ENCODE assay signal across 8 mouse cellular contexts in genomic region chr8:70506328-70507026, GRCm38 (mm10). TPM values are rescaled to one million over a fixed set of nuclear protein-coding genes. Genes with fewer than 3 reads are reported as not detected.
DNase-seq lines count a peak whose midpoint lies in the region; ATAC-seq and TF ChIP-seq lines count a peak whose summit lies in the region.

Gene Rex1bd (minus strand): TSS chr8:70506752.

- peaks cover 2% of the 10 kb centered on the region for H3K4me1 ChIP-seq in bone marrow macrophage, adult 2 months (ENCODE audit: control insufficient read depth, insufficient read depth, low read length)
- H3K4me1 ChIP-seq in embryonic fibroblast, embryonic 13.5 days (ENCODE audit: control insufficient read depth, insufficient read depth, low read length) = peaks cover 8% of the 10 kb centered on the region; the same call in 1 of the 2 replicates
- H3K4me1 ChIP-seq in heart, embryonic 10.5 days = peaks cover 54% of the 10 kb centered on the region
- H3K4me1 ChIP-seq in kidney, embryonic 16.5 days (ENCODE audit: insufficient read depth, low read length) = peaks cover 52% of the 10 kb centered on the region
- H3K4me1 ChIP-seq in liver, adult 2 months (ENCODE audit: control insufficient read depth, insufficient read depth, low read length) = peaks cover 21% of the 10 kb centered on the region

- TF ChIP-seq POLR2A in bone marrow macrophage, adult 2 months (IDR thresholded peaks at IDR 0.05; ENCODE audit: borderline replicate concordance, low read depth, low read length) = no peak
- peak; percentile 68 for TF ChIP-seq POLR2A in embryonic fibroblast, embryonic 13.5 days (IDR thresholded peaks at IDR 0.05; ENCODE audit: low read depth, low read length)
- TF ChIP-seq POLR2A in liver, adult 2 months (IDR thresholded peaks at IDR 0.05; ENCODE audit: extremely low read depth, insufficient read depth, low read length) = no peak; the same call in 1 of the 2 replicates
- TF ChIP-seq POLR2A in myocyte (IDR thresholded peaks at IDR 0.05; ENCODE audit: insufficient read length, low read depth) = peak; percentile 78

- TF ChIP-seq CTCF in bone marrow macrophage, adult 2 months (IDR thresholded peaks at IDR 0.05; ENCODE audit: low read depth, low read length) = peak; percentile 57
- peak; percentile 70 for TF ChIP-seq CTCF in embryonic fibroblast, embryonic 13.5 days (IDR thresholded peaks at IDR 0.05; ENCODE audit: borderline replicate concordance, insufficient read depth, low read length)
- peak; percentile 83 for TF ChIP-seq CTCF in liver, adult 2 months (IDR thresholded peaks at IDR 0.05; ENCODE audit: low read depth, low read length)

- peak within 1 kb of the TSS; percentile 94 for H3K9ac ChIP-seq in kidney, embryonic 16.5 days (replicated peaks; ENCODE audit: low read length)
- peak within 1 kb of the TSS; percentile 87 for H3K9ac ChIP-seq in liver, adult 2 months (ENCODE audit: low read depth, low read length)

- 3% methylated on average over 40 of the region's 40 CpGs for WGBS in heart, embryonic 10.5 days
- WGBS in kidney, embryonic 16.5 days = 3% methylated on average over 39 of the region's 40 CpGs
- 4% methylated on average over 40 of the region's 40 CpGs for WGBS in liver, adult 2 months

- peak within 1 kb of the TSS; percentile 80 for H3K4me3 ChIP-seq in bone marrow macrophage, adult 2 months (ENCODE audit: insufficient read depth, low read length)
- peak within 1 kb of the TSS; percentile 56 for H3K4me3 ChIP-seq in embryonic fibroblast, embryonic 13.5 days (ENCODE audit: insufficient read depth, low read length)
- H3K4me3 ChIP-seq in heart, embryonic 10.5 days = peak within 1 kb of the TSS; percentile 91
- peak within 1 kb of the TSS; percentile 77 for H3K4me3 ChIP-seq in kidney, embryonic 16.5 days (ENCODE audit: low read length)
- peak within 1 kb of the TSS; percentile 79 for H3K4me3 ChIP-seq in liver, adult 2 months (ENCODE audit: insufficient read depth, low read depth, low read length)
- H3K4me3 ChIP-seq in myocyte = peak within 1 kb of the TSS; percentile 60

- H3K79me2 ChIP-seq in liver, adult 2 months (ENCODE audit: control insufficient read depth, insufficient read depth, low read length) = peaks cover 14% of the 10 kb centered on the region; the same call in 1 of the 2 replicates
- peaks cover 30% of the 10 kb centered on the region for H3K79me2 ChIP-seq in myocyte (ENCODE audit: control insufficient read depth, insufficient read depth)

- peaks cover 35% of the 10 kb centered on the region for H3K36me3 ChIP-seq in heart, embryonic 10.5 days
- H3K36me3 ChIP-seq in kidney, embryonic 16.5 days (ENCODE audit: insufficient read depth, low read length) = peaks cover 15% of the 10 kb centered on the region
- peaks cover 10% of the 10 kb centered on the region; the same call in 1 of the 2 replicates for H3K36me3 ChIP-seq in liver, adult 2 months (ENCODE audit: control insufficient read depth, insufficient read depth, low read length)
- peaks cover 10% of the 10 kb centered on the region for H3K36me3 ChIP-seq in myocyte (ENCODE audit: control insufficient read depth, insufficient read depth)
- peaks cover 3% of the 10 kb centered on the region for H3K36me3 ChIP-seq in splenic B cell, adult 2 months (ENCODE audit: control insufficient read depth, insufficient read depth, low read length, poor library complexity, severe bottlenecking)

- H3K27ac ChIP-seq in bone marrow macrophage, adult 2 months (ENCODE audit: insufficient read depth, low read depth, low read length) = peak within 1 kb of the TSS; percentile 36
- H3K27ac ChIP-seq in embryonic fibroblast, embryonic 13.5 days (ENCODE audit: insufficient read depth, low read length) = peak within 1 kb of the TSS; percentile 45
- peak within 1 kb of the TSS; percentile 98 for H3K27ac ChIP-seq in heart, embryonic 10.5 days
- H3K27ac ChIP-seq in kidney, embryonic 16.5 days (ENCODE audit: low read length) = peak within 1 kb of the TSS; percentile 93
- H3K27ac ChIP-seq in liver, adult 2 months (replicated peaks; ENCODE audit: insufficient read depth, low read depth, low read length) = peak within 1 kb of the TSS; percentile 21

- ATAC-seq in kidney, embryonic 16.5 days (ENCODE audit: low FRiP score, low TSS enrichment) = peak; percentile 90

- peak within 1 kb of the TSS; percentile 23 for H3ac ChIP-seq in myocyte (ENCODE audit: control insufficient read depth, insufficient read length)

- H3K27me3 ChIP-seq in heart, embryonic 10.5 days (ENCODE audit: insufficient read depth, poor library complexity, severe bottlenecking) = peaks cover 34% of the 10 kb centered on the region
- peaks cover 27% of the 10 kb centered on the region for H3K27me3 ChIP-seq in kidney, embryonic 16.5 days (ENCODE audit: insufficient read depth, low read length)
- H3K27me3 ChIP-seq in liver, adult 2 months (ENCODE audit: control insufficient read depth, insufficient read depth, low read length) = no peaks in the 10 kb centered on the region
- H3K27me3 ChIP-seq in myocyte (ENCODE audit: control insufficient read depth, insufficient read depth, insufficient read length) = no peaks in the 10 kb centered on the region
- H3K27me3 ChIP-seq in splenic B cell, adult 2 months (ENCODE audit: control insufficient read depth, insufficient read depth, low read length, poor library complexity, severe bottlenecking) = no peaks in the 10 kb centered on the region

- no peaks in the 10 kb centered on the region for H3K9me3 ChIP-seq in heart, embryonic 10.5 days
- H3K9me3 ChIP-seq in kidney, embryonic 16.5 days (ENCODE audit: low read length) = no peaks in the 10 kb centered on the region

- H3K4me2 ChIP-seq in kidney, embryonic 16.5 days (replicated peaks; ENCODE audit: low read depth, low read length) = peak within 1 kb of the TSS; percentile 81
- peak within 1 kb of the TSS; percentile 95 for H3K4me2 ChIP-seq in myocyte (ENCODE audit: low read depth)

- peak; percentile 99 for DNase-seq in A20 (ENCODE audit: low read depth, low spot score)
- peak; percentile 99 for DNase-seq in heart, embryonic 10.5 days (ENCODE audit: low spot score)
- DNase-seq in liver, adult 2 months (ENCODE audit: extremely low read depth, low read depth, low spot score) = peak; percentile 87
- DNase-seq in splenic B cell, adult 2 months (ENCODE audit: low read depth, low spot score) = peak; percentile 94

TF ChIP-seq in myocyte, 11 proteins besides CTCF, POLR2A, EP300 and RAD21:
- TF ChIP-seq TCF12 (IDR thresholded peaks at IDR 0.05; ENCODE audit: insufficient read depth, poor library complexity, severe bottlenecking) = no peak
- peak; percentile 59 for TF ChIP-seq E2F4 (IDR thresholded peaks at IDR 0.05; ENCODE audit: insufficient read depth)
- TF ChIP-seq SRF (IDR thresholded peaks at IDR 0.05; ENCODE audit: control insufficient read depth, insufficient read length, low read depth) = no peak
- TF ChIP-seq REST (IDR thresholded peaks at IDR 0.05; ENCODE audit: insufficient read depth, insufficient read length) = no peak
- no peak for TF ChIP-seq CEBPB (IDR thresholded peaks at IDR 0.05; ENCODE audit: insufficient read depth, poor library complexity, severe bottlenecking)
- TF ChIP-seq USF1 (IDR thresholded peaks at IDR 0.05; ENCODE audit: low read depth) = no peak
- TF ChIP-seq POLR2AphosphoS2 (IDR thresholded peaks at IDR 0.05; ENCODE audit: insufficient read length, low read depth) = peak; percentile 95
- peak in 1 of 3 experiments; percentile 36 for TF ChIP-seq MYOD1 (IDR thresholded peaks at IDR 0.05; ENCODE audit: control insufficient read depth in 1 of 3, insufficient read length in 2 of 3, low read depth in 2 of 3)
- TF ChIP-seq MYOG (IDR thresholded peaks at IDR 0.05; ENCODE audit: control insufficient read depth in 1 of 3, insufficient read depth in 1 of 3, insufficient read length in 2 of 3, low read depth in 2 of 3) = peak in 2 of 3 experiments; percentile 10 to 39
- peak; percentile 15 for TF ChIP-seq TCF3 (IDR thresholded peaks at IDR 0.05; ENCODE audit: insufficient read length, low read depth)
- no peak for TF ChIP-seq MAX (IDR thresholded peaks at IDR 0.05; ENCODE audit: low read depth)

RNA-seq across cellular contexts. Expression of gene Rex1bd, which starts in this region (rescaled TPM):
- 80.7 and 86.0 TPM in 2 replicates for polyA plus RNA-seq in bone marrow macrophage, adult 2 months (2012; ENCODE audit: insufficient read depth, insufficient read length, missing spikeins)
- 29.9 and 46.6 TPM in 2 replicates for polyA plus RNA-seq in embryonic fibroblast, embryonic 13.5 days (2011; ENCODE audit: insufficient read length, low read depth, missing spikeins)
- polyA plus RNA-seq in heart, embryonic 10.5 days (2016; fragmentation: Nextera tagmentation; extraction: Ambion mirVana) = 127 and 128 TPM in 2 replicates
- polyA plus RNA-seq in kidney, embryonic 16.5 days (2015; fragmentation: Nextera tagmentation; extraction: Ambion mirVana) = 133 and 135 TPM in 2 replicates
- 60.8 and 75.2 TPM in 2 replicates for total RNA-seq in liver, adult 2 months (2014; rRNA removed)
- 141 and 152 TPM in 2 replicates for polyA plus RNA-seq in liver, adult 2 months (2012; rRNA removed)
- polyA plus RNA-seq in myocyte (2012; fragmentation: generic; extraction: Trizol) = 259 TPM

Comparison
In these comparisons a context has a peak if more than half of its experiments do, and no peak if none do; other contexts are left out.
1. Peak in every context shown above with its lines: DNase-seq, ATAC-seq, H3K4me3 ChIP-seq and H3K27ac ChIP-seq.
2. H3K27ac ChIP-seq: peak in every context shown above with its lines; median percentile 98 in heart, embryonic 10.5 days; 93 in kidney, embryonic 16.5 days; 45 in embryonic fibroblast, embryonic 13.5 days; 36 in bone marrow macrophage, adult 2 months; 21 in liver, adult 2 months.
3. POLR2A ChIP-seq: peak in embryonic fibroblast, embryonic 13.5 days (single experiment) and myocyte (single experiment); none in bone marrow macrophage, adult 2 months (single experiment) and liver, adult 2 months (single experiment).